Mouse (Mus musculus): ENCODE results near the gene Lhx3.

Lhx3 gene

GRCm38 (mm10) chr2:26208126-26208789 is at the start of gene Lhx3:
Gene Lhx3 (minus strand): TSS chr2:26208289.
- peak; percentile 96 for DNase-seq

- peak; percentile 75 for DNase-seq
Observed at GRCm38 (mm10) chr2:26257315-26258096, 49.4 kb upstream of the Lhx3 start.

DNA sequence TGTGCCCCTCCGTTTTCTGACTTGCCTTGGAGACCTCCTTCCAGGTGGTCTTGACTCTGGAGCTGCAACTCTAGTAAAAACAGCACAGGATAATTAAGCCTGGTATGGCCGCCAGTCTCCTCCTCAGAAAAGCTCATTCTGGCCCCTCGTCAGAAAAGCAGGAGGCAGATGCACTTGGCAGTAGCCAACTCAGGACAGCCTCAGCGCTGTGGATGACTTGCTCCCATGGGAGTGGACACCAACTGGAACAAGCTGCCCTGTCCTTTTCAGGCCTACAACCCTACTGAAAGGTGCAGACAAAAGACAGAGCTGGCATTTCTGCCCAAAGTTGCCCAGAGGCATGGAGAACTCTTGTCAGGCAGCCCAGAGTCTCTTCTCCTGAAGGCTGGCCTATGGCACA is 46.7 kb upstream of the Lhx3 start:
- no peak for DNase-seq

GRCm38 (mm10) chr2:26252514-26253206 is 44.6 kb upstream of the Lhx3 start:
- no peak for DNase-seq

- peak; percentile 92 for DNase-seq
Observed at GRCm38 (mm10) chr2:26247531-26247930, 39.4 kb upstream of the Lhx3 start.

DNA sequence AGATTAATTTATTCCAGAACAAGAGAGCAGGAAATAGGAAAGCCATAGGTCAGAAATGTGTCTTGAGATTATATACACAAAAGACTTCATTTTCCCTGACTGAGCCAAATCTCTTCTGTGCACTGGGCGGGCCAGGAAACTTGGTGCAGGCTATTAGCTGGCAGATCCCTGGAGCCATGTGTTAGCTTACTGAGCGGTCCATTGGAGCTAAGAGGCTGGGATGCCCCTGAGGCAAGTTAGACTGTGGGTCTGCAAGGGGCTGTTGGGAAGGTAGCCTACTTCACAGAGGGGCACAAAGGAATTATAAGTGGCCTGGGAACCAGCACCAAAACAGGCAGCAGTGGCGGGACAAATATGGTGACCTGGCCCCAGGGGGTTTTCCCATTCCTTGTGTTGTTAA is 32.8 kb upstream of the Lhx3 start:
- DNase-seq: no peak

- no peak for DNase-seq
Observed at GRCm38 (mm10) chr2:26240330-26240729, 32.2 kb upstream of the Lhx3 start.

- peak; percentile 99 for DNase-seq
Observed at GRCm38 (mm10) chr2:26237290-26237782, 29.2 kb upstream of the Lhx3 start, which contains the start of gene Qsox2. Gene Qsox2 (minus strand): TSS chr2:26237525.

- no peak for DNase-seq
Observed at GRCm38 (mm10) chr2:26236681-26237289, 28.7 kb upstream of the Lhx3 start.

GRCm38 (mm10) chr2:26234771-26235170 is 26.7 kb upstream of the Lhx3 start:
- peak; percentile 96 for DNase-seq

GRCm38 (mm10) chr2:26234253-26234652 is 26.2 kb upstream of the Lhx3 start:
- DNase-seq: no peak

DNA sequence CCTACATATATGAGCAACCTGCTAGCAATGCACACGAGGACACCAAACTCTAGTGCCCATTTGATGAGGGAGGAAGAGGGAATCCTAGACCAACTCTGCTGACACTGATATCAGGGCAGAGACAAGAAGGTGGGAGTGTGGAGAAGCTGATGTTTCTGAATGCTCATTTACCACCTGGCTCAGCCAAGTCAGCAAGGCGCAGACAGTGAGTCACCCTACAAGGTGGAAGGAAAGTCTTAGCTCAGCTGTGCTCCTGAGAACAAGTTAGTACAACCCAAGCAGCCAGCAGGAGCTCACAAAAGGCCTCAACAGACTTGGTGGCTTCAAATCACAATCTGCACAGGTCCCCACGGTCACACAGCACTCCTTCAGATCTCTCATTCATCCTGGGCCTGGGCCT is 23.3 kb upstream of the Lhx3 start:
- no peak for DNase-seq

- DNase-seq: no peak
Observed at GRCm38 (mm10) chr2:26230253-26230652, 22.2 kb upstream of the Lhx3 start.

DNA sequence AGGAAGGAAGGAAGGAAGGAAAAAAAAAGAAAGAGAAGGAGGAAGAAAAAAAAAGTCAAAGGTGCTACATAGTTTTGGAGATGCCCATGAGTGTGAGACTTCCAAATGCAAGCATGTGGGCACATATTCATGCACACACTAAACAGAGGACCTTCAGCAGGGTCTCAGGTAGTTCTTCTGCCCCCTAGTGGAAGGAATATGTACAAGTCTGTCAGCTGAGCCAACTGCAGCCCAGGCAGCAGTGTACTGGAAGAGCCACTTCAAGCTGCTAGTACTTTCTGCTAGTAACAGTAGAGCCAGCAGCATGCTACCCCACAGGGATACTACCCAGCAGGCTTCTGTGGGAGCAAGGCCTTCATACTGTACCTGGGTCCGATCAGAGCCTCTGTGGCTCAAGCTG is 19.7 kb upstream of the Lhx3 start:
- DNase-seq: no peak

DNA sequence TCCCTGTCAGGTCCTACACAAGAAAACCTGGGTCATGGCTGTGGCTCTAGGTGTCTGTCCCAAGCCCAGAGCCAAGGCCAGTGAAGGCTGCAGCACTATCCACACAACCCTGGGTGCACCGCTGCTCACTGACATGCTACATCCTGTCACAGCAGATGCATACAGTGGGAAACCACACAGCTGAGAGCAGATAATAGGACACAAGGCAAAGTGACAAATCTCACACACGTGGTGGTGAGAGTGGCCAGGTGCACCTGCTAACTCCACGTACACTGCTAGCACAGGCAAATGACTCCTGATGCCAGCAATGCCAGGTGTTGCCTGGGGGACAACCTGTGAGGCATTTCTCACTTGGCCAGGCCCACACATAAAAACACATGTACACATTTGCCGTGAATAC is 17.2 kb upstream of the Lhx3 start:
- DNase-seq: no peak

DNA sequence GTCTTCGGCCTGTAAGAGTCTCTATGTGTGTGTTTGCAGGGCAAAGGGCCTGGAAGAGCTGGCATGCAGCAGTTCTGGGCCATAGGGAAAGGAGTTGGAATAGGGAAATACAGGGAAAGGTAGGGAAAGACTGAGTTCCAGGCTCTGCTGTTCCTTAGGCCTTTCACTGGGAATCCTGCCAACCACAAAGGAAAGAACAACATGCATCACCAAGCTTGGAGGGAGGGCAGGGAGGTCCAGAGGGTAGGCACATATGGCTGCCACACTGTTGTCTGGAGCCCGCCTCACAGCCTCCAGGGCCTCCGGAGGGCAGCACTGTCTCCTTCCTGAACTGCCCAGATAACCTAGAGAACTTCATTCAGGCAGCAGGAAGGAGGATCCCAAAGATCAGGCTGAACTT is 15.9 kb upstream of the Lhx3 start:
- DNase-seq: no peak

- no peak for DNase-seq
Observed at GRCm38 (mm10) chr2:26214526-26214925, 6.4 kb upstream of the Lhx3 start.

GRCm38 (mm10) chr2:26209566-26209965 is 1.5 kb upstream of the Lhx3 start:
- no peak for DNase-seq

DNA sequence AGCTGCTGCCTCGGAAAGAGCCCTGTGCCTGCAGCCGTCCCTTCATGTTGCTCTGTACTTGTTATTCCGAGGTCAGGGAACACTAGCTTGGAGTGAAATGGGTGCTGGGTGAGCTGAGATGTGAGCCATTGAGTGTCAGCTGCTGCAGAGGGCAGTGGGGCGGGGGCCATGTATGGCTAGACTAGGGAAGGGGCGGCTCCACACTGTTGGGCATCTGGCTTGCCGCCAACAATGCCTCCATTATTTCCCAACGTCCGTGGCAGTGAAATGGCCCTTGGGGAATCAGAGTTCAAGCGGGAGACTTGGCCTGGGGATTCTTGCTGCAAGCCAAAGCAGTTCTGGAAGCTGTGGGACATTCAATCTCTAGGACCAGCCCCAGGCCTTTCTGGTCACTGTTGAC is 530 bp downstream of the Lhx3 start:
- no peak for DNase-seq

GRCm38 (mm10) chr2:26205761-26206160 is 2.3 kb downstream of the Lhx3 start:
- DNase-seq: no peak

- no peak for DNase-seq
Observed at GRCm38 (mm10) chr2:26205126-26205525, 3.0 kb downstream of the Lhx3 start.

DNA sequence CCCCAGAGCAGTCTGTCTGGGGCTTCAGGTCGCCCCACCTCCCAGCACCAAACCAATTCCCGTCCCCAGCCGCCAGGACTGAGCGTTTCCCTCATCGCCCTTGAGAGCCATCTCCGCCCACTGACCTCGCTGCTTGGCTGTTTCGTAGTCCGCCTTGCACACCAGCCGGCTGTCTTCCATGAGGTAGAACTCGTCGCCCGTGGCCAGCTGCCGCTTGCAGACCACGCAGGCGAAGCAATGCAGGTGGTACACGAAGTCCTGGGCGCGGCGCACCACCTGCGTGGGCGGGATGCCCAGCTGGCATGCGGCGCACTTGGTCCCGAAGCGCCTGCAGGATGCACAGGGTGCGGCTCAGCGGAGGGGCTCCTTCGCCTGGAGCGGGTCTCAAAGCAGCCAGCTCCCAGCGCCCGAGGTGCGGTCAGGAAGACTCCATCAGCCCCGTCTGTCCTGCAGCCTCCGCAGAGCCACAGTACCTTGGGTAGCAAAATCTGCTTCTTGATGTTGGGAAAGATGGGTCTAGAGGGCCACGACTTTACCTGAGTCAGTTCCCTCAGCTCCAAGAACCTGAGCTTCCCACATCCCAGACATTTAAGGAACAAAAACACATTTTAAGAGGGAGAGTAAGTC is 5.1 kb downstream of the Lhx3 start:
- no peak for DNase-seq
